Mouse (Mus musculus) C2C12 (cell line): ENCODE results near the gene Crybg3. TPM values are rescaled to one million over a fixed set of nuclear protein-coding genes. Genes with fewer than 3 reads are reported as not detected.
A peak's percentile ranks its signal among the peaks of the same experiment; 100 is the strongest.

Source experiments
- H3K27me3 ChIP-seq: one replicate; pipeline ENCODE4 v1.6.1; 2011; ENCODE audit not compliant: control insufficient read depth, insufficient read depth, insufficient read length
- H3K36me3 ChIP-seq: one replicate; pipeline ENCODE4 v1.6.1; 2011; ENCODE audit not compliant: control insufficient read depth, insufficient read depth
- H3K4me3 ChIP-seq: one replicate; pipeline ENCODE4 v1.5.1; 2011; ENCODE audit warnings: mild to moderate bottlenecking, control low read depth; ENCODE audit not compliant: poor library complexity, insufficient read depth, severe bottlenecking
- H3K79me2 ChIP-seq: one replicate; pipeline ENCODE4 v1.6.1; 2011; ENCODE audit not compliant: control insufficient read depth, insufficient read depth
- H3K79me3 ChIP-seq: one replicate; pipeline ENCODE4 v1.6.1; 2011; ENCODE audit warnings: low read depth, control low read depth
- H3ac ChIP-seq: one replicate; pipeline ENCODE3; 2011; ENCODE audit warnings: low read depth; ENCODE audit not compliant: control insufficient read depth, insufficient read length
- CEBPB ChIP-seq: IDR thresholded peaks from one replicate; pipeline ENCODE4 v1.6.1; 2011; ENCODE audit warnings: low read depth, mild to moderate bottlenecking, control low read depth, moderate library complexity
- CTCF ChIP-seq: IDR thresholded peaks from one replicate; pipeline ENCODE4 v1.5.1; 2011; ENCODE audit not compliant: control insufficient read depth, insufficient read depth, insufficient read length
- FOSL1 ChIP-seq: IDR thresholded peaks from one replicate; pipeline ENCODE4 v1.8.0; 2011; ENCODE audit warnings: mild to moderate bottlenecking, low read length; ENCODE audit not compliant: poor library complexity, insufficient read depth, severe bottlenecking
- MAX ChIP-seq: IDR thresholded peaks from one replicate; pipeline ENCODE4 v1.6.1; 2011; ENCODE audit warnings: mild to moderate bottlenecking, control low read depth
- MYOD1 ChIP-seq: IDR thresholded peaks from one replicate; pipeline ENCODE4 v1.6.1; 2011; ENCODE audit warnings: low read depth; ENCODE audit not compliant: control insufficient read depth, insufficient read length
- MYOG ChIP-seq: IDR thresholded peaks from one replicate; pipeline ENCODE4 v1.6.1; 2011; ENCODE audit not compliant: control insufficient read depth, insufficient read length; ENCODE audit errors: extremely low read depth
- USF1 ChIP-seq: IDR thresholded peaks from one replicate; pipeline ENCODE4 v1.6.1; 2011; ENCODE audit warnings: low read depth, mild to moderate bottlenecking, control low read depth, moderate library complexity
- polyA plus RNA-seq: library from polyadenylated mRNA; unstranded; fragments of >200 nt; fragmentation: generic; extraction: Trizol; gene quantifications from one replicate; pipeline ENCODE4 v1.2.1, GENCODE M21; 2012; ENCODE audit warnings: missing spikeins

Gene Crybg3
- polyA plus RNA-seq, 1 experiment, result 2.4 TPM

GRCm38 (mm10) chr16:59487239-59487638 is 113.5 kb downstream of the Crybg3 start:
- no peaks in the 10 kb centered on the region for H3K79me2 ChIP-seq
- no peak overlapping the region for H3K4me3 ChIP-seq
- no peaks in the 10 kb centered on the region for H3K79me3 ChIP-seq
- H3K36me3 ChIP-seq, result peaks cover 91% of the 10 kb centered on the region
- H3K27me3 ChIP-seq, result no peaks in the 10 kb centered on the region
- no peak overlapping the region for H3ac ChIP-seq
- no peak for TF ChIP-seq MYOD1
- no peak for TF ChIP-seq FOSL1
- no peak for TF ChIP-seq CEBPB
- no peak for TF ChIP-seq USF1
- no peak for TF ChIP-seq MAX
- no peak for TF ChIP-seq MYOG
- no peak for TF ChIP-seq CTCF

- H3K27me3 ChIP-seq, result no peaks in the 10 kb centered on the region
- peaks cover 69% of the 10 kb centered on the region for H3K36me3 ChIP-seq
Observed at GRCm38 (mm10) chr16:59477955-59478354, 122.8 kb downstream of the Crybg3 start.

GRCm38 (mm10) chr16:59474788-59475187 is 126.0 kb downstream of the Crybg3 start:
- TF ChIP-seq CTCF (peak; percentile 52), CEBPB (no peak)
- peaks cover 38% of the 10 kb centered on the region for H3K79me2 ChIP-seq
- H3K4me3 ChIP-seq, result no peak overlapping the region
- no peaks in the 10 kb centered on the region for H3K27me3 ChIP-seq
- H3K36me3 ChIP-seq, result peaks cover 44% of the 10 kb centered on the region
- H3K79me3 ChIP-seq, result peaks cover 37% of the 10 kb centered on the region
- no peak overlapping the region for H3ac ChIP-seq

More at GRCm38 (mm10) chr16:59477955-59478354, 122.8 kb downstream of the Crybg3 start:
- H3ac ChIP-seq, result no peak overlapping the region
- peaks cover 29% of the 10 kb centered on the region for H3K79me3 ChIP-seq
- no peak overlapping the region for H3K4me3 ChIP-seq
- peaks cover 27% of the 10 kb centered on the region for H3K79me2 ChIP-seq
- TF ChIP-seq MYOD1, result no peak
- TF ChIP-seq FOSL1, result no peak
- TF ChIP-seq CEBPB, result no peak
- no peak for TF ChIP-seq MAX
- TF ChIP-seq CTCF, result no peak
- no peak for TF ChIP-seq MYOG
- TF ChIP-seq USF1, result no peak

GRCm38 (mm10) chr16:59472546-59472945 is 128.2 kb downstream of the Crybg3 start:
- no peaks in the 10 kb centered on the region for H3K27me3 ChIP-seq
- peak overlapping the region; percentile 22 for H3ac ChIP-seq
- no peak for TF ChIP-seq MYOD1
- no peak for TF ChIP-seq USF1
- TF ChIP-seq CEBPB, result no peak
- TF ChIP-seq FOSL1, result no peak
- TF ChIP-seq MYOG, result no peak
- no peak for TF ChIP-seq MAX
- TF ChIP-seq CTCF, result no peak
- H3K79me2 ChIP-seq, result peaks cover 38% of the 10 kb centered on the region
- peak overlapping the region; percentile 55 for H3K4me3 ChIP-seq
- H3K36me3 ChIP-seq, result peaks cover 25% of the 10 kb centered on the region
- H3K79me3 ChIP-seq, result peaks cover 34% of the 10 kb centered on the region

GRCm38 (mm10) chr16:59471637-59472278 is 129.0 kb downstream of the Crybg3 start, which contains the start of gene Riox2:
Gene Riox2 (plus strand): TSS chr16:59471775.
- no peaks in the 10 kb centered on the region for H3K27me3 ChIP-seq
- peaks cover 31% of the 10 kb centered on the region for H3K79me3 ChIP-seq
- peak within 1 kb of the TSS; percentile 55 for H3K4me3 ChIP-seq
- H3ac ChIP-seq, result peak within 1 kb of the TSS; percentile 100
- TF ChIP-seq CTCF, result no peak
- TF ChIP-seq MYOG, result no peak
- TF ChIP-seq MAX, result peak; percentile 77
- H3K36me3 ChIP-seq, result peaks cover 18% of the 10 kb centered on the region
- H3K79me2 ChIP-seq, result peaks cover 38% of the 10 kb centered on the region

- H3K79me2 ChIP-seq, result peaks cover 30% of the 10 kb centered on the region
Observed at GRCm38 (mm10) chr16:59469846-59470245, 130.9 kb downstream of the Crybg3 start.

More at GRCm38 (mm10) chr16:59469846-59470245, 130.9 kb downstream of the Crybg3 start:
- Histone ChIP-seq H3K27me3 (no peaks in the 10 kb centered on the region), H3K79me3 (peaks cover 24% of the 10 kb centered on the region), H3K36me3 (peaks cover 1% of the 10 kb centered on the region), H3ac (no peak overlapping the region), H3K4me3 (no peak overlapping the region)
- TF ChIP-seq FOSL1, result no peak
- TF ChIP-seq MYOG, result no peak
- no peak for TF ChIP-seq CEBPB
- TF ChIP-seq MYOD1, result no peak
- TF ChIP-seq USF1, result no peak
- no peak for TF ChIP-seq CTCF
- no peak for TF ChIP-seq MAX
